Mouse (Mus musculus) embryo, embryonic 10.5 days (tissue): ENCODE results near the gene Prkag1.

Experiments
- DNase-seq: peaks from one replicate; pipeline ENCODE4 v3.0.0-alpha.2; 2015; ENCODE audit warnings: low spot score

Gene Prkag1

DNA sequence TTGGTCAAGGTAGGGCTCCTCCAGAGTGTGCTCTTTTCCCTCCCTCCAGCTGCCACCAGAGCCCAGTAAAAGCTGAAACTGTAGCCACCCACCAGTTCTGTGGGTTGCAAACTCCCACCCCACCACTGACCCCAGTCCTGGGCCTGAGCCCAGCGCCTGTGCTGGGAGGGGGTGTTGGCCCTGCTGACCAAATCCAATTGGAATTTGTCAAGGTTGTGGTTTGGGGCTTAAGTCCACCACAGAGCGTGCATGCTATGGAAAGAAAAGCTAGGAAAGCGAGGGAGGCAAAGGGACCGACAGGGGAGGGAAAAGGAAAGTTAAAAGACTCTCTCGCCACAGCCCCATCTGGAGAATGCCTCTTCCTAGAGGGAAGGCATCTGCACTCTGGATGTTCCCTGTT, 63.1 kb downstream of the Prkag1 start:
- no peak for DNase-seq

DNA sequence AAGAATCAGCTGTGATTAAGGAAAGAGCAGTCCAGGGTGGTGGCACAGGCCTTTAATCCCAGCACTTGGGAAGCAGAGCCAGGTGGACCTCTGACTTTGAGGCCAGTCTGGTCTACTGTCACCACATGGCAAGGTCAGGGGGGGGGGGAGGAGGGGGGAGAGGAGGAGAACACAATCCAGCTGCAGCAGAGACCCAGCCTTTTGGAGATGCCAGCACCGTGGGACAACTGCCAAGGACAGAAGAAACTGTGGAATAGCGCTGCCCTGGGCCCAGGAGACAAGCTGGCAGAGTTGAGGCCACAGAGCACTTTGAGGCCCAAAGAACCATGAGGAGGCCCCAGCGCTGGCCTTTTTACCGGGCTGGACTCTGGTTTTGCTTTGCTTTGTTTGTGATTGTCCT, 65.4 kb downstream of the Prkag1 start:
- no peak for DNase-seq
